Mouse (Mus musculus) G1E (cell line): Measurements from ENCODE around the gene Ugt1a7c.

Experiments used
- CTCF ChIP-seq: IDR thresholded peaks from 2 replicates; pipeline ENCODE4 v1.5.1; 2012; ENCODE audit warnings: low read depth, low read length, inconsistent platforms, mixed read lengths
- GATA1 ChIP-seq: IDR thresholded peaks from 2 replicates; pipeline ENCODE4 v1.6.1; 2012; ENCODE audit warnings: borderline replicate concordance, low read length, inconsistent platforms, mixed read lengths

GRCm38 (mm10) chr1:88258361-88258760 lies 163.5 kb downstream of the Ugt1a7c start:
- TF ChIP-seq CTCF (no peak), GATA1 (no peak)
